Mouse (Mus musculus) cerebellum, postnatal 10 days (tissue): Measurements from ENCODE around the gene Aldh5a1.
"Not testable (repeated sequence)": the region's sequence is repeated elsewhere in the genome, so short reads cannot be mapped to it uniquely, and the experiment has no call there.

Source experiments
- DNase-seq, 2 experiments: peaks; one replicate each; pipeline ENCODE4 v3.0.0; 2021; ENCODE audit warnings: mixed read lengths in 2 of 2

Gene Aldh5a1

DNA sequence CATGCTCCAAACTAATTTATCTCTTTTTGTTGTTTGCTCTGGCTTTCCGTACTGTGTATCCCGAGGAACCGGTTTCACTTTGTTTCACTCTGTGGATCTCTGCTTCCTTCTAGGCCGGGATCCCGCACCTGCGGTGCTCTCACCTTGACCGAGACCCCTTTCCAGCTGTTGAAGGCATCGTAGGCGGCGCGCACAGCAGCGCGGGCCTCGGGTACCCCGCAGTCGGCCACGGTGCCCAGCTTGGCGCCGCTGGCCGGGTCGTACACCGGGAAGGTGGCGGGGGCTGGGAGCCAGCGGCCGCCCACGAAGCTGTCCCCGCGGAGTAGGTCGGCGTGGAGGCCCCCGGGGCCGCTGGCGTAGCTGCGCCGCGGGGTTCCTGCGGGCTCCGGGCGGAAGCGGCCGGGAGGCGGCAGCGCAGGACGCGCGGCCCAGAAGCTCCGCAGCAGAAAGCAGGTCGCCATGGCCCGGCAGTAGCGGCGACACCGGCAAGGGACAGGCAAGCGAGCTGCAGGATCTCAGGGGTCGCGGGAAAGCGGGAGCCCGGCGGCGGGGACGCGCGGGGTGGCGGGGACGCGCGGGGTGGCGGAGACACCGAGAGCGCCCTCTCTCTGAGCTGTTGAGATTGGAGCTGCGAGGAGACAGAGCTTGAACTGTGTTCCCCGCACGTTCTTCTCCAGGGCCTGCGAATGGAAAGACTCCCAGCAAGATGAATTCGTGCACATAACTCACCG lies at the start of gene Aldh5a1:
TSS of gene Aldh5a1 (minus strand) at position 554 of the 731 bp plus-strand sequence.
- DNase-seq: peak; percentile 93

DNA sequence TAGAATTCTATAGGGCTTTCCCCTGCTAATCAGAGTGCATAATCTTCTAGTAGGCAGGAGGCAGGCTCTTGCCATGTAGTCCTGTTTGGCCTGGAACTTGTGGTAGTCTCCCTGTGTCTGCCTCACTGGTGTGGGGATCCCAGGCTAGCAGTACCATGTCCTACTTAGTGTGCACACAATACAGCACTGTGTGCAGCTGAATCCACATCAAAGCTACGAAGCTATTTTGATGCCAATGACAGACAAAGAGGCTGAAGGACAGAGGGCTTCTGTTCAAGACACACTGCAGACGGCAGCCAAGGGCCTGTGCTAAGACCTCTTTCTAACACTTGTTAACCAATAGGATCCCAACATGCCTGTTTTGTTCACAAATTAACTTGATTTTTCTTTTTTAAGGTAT lies 48.0 kb upstream of the Aldh5a1 start:
- no peak for DNase-seq

DNA sequence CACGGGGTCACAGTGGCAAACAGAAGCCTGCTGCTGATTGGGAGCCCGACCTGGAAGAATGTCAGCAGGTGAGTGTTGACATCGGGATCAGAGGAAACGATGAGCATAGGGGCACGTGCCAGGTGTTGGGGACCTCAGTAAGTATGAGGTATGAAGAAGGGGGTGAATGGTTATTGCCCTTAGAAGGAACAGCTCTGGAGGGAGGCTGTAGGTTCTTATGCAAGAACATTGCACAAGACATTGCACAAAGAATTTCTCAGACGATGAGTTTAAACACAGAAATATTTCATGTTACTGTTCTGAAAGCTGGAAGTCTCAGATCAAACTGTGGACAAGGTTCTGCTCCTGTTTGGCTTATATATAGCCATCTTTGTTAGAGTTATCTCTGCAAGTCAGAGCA lies 43.6 kb upstream of the Aldh5a1 start:
- no peak for DNase-seq

DNA sequence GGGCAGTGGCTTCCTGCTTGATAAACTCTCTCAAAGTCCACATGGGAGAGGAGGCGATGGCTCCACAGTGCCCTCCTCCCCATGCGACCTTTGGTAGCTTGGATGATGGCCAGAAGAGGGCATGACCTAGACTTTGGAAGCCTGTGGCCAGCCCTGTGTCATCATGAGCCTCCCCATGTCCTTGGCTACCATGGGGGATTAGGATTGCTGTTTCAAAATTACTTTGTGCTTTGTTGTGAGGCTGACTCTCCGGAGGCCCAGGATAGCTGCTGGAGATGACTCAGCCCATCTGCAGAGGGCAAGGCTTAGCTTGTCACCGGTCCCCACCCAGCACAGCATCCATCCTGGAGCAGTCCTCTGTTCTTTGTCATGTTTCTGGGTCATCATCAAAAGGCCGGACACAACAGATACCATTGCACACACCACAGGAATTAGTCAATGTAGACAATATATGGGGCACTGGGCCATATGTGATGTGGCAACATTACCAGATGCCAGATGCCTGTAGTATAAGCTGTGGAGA lies 40.4 kb upstream of the Aldh5a1 start:
- no peak for DNase-seq

DNA sequence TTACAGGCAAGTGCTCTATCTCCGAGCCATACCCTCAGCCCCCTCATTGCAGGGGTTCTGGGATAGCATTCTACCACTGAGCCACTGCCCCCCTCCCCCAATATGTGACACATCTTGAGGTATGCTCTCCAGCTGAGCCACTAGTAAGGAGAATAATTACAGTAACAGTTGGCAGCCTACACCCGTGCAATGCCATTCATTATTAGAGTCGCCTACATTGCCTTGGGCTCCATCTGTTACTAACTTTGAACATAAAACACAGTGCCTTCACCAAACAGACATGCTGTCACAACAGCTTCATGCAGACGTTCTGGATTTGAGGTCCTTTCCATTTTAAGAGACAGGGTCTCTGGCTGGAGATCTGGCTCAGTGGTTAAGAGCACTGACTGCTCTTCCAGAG lies 38.9 kb upstream of the Aldh5a1 start:
- no peak for DNase-seq

DNA sequence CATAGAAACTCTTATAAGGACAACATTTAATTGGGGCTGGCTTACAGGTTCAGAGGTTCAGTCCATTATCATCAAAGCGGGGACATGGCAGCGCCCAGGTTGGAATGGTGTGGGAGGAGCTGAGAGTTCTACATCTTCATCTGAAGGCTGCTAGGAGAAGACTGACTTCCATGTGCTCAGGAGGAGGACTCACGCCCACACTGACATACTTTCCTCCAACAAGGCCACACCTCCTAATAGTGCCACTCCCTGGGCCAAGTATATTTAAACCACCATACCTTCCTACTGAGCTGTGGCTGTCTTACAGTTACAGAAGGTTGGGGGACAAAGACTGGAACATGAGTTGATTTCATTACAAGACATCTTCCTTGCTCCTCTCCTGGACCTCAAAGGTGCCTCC lies 34.3 kb upstream of the Aldh5a1 start:
- DNase-seq: not testable (repeated sequence)

DNA sequence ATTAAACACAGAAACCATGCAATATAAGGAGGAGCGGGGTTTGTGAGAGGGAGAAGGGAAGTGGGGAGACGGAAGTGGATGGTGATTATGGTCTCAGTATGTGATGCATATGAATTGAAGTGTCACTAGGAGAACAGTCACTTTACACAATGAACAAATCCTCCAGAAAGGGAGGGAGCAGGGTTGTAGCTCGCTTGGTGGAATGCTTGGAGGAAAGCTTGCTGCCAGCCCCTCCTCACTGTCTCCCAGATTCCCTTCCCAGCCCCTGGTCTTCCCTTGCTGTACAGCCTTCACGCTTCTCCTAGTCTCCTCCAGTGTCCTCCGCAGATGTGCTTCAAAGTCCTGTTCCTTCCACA lies 28.4 kb upstream of the Aldh5a1 start:
- DNase-seq: no peak

DNA sequence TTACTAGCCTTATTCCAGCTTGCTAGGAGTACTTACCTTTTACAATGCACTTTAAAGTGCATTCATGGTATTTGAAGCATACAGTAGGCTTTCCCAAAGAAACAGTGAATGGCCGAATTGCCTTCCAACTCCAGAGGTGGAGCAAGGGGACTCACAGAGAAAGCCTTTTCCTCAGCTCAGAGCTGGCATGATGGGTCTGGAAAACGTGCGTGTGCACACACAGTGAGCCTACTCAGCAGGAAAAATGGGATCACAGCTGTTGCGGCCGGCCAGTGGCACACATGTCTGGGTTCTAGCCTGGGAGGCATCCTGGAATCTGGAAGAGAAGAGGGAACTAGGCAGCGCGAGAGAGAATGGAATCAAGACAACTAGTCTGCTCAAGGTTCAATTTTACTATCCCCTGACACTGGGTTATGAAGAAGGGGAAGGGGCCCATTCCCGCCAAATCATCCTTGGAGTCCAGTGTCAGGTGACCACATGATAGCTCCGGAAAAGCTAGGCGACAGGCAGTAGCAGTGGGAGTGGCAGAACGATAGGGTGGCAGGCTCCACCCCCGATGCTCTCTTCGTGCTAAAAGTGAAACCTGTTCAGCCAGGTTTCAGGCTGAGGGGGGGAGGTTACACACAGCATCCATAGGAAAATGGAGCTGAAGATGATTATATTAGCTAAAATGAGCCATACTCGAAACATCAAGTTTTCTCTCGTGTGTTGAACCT lies 27.8 kb upstream of the Aldh5a1 start:
- peak in 1 of 2 experiments; percentile 21 for DNase-seq

DNA sequence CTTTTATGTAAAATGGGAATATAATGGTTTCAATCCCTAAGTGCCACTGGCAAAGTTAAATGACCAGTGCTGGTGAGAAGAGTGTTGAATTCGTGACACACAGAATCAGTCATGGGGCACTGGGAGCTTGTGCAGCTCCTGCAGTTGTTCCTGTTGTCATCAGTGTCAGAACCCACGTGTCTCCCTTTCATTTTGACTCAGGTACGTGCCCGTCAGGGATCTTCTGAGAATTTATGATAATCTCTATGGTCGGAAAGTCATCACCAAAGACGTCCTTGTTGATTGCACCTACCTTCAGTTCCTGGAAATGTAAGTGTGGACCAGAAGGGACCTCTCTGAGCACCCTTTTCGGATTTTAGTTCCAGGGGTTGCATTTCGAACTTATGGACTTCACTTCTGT lies 24.7 kb upstream of the Aldh5a1 start:
- no peak for DNase-seq

DNA sequence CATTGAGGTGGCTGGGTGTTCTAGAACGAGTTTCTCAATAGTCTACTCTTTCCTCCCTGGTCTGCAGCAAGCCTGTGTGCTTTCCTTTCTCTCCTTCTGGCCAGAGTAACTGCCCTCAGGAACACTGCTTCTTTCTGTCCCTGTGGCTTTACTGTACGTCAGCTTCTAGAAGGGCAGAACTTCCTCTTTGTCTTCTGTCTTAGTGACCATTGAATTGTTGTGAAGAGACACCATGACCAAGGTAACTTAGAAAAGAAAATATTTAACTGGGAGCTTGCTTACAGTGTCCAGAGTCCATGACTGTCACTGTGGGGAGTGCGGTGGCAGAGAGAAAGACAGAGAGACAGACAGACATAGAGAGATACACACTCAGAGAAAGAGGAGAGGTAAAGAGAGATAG lies 22.6 kb upstream of the Aldh5a1 start:
- DNase-seq: no peak

DNA sequence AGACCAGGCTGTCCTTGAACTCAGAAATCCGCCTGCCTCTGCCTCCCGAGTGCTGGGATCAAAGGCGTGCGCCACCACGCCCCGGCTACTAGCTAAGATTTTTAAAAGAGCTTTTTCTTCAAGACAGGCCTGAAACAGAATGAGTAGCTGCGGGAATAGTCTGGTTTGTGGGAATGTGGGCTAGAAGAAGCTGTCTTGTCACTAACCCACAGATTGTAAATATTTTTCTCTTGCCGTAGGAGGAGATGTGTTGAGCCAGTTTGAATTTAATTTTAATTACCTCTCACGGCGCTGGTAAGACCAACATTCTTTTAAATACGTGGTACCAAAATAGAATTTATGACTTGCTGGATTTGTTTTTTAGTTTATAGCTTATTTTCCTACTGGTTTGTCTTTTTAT lies 21.2 kb upstream of the Aldh5a1 start:
- no peak for DNase-seq

DNA sequence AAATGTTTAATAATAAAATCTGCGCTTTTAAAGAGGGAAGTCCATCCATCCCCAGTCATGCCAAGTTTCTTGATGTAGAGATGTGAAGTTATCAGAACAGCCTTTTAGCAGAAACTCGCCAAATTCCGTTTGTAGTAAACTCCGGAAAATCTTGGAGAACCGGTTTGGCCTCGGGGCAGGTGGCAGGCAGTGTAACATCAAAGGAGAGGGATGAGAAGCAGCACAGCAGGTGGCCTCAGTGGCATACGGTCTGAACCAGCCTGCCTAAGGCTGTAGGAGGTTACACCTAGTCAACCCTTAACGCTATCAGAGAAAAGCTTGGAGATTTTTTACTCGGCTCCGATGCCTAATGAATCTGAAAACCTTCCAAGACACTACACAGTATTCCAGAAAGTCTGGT lies 18.0 kb upstream of the Aldh5a1 start:
- peak; percentile 27 to 48 for DNase-seq

DNA sequence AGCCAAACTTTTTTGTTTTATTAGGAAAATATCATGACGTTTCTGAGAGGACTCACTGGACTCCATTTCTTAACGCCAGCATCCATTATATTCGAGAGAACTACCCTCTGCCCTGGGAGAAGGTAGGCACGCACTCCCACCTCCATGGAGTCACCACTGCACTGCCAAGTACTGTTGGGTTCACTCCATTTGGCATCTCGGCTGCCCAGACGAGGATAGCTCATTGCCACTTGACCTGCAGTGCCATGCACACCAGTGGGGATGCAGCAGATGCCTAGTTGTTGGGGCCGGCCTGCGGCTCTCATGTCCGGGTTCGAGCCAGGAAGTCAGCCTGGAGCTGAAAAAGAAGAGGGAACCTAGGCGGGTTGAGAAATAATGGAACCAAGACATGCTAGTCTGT lies 17.6 kb upstream of the Aldh5a1 start:
- DNase-seq: peak; percentile 65 to 68

DNA sequence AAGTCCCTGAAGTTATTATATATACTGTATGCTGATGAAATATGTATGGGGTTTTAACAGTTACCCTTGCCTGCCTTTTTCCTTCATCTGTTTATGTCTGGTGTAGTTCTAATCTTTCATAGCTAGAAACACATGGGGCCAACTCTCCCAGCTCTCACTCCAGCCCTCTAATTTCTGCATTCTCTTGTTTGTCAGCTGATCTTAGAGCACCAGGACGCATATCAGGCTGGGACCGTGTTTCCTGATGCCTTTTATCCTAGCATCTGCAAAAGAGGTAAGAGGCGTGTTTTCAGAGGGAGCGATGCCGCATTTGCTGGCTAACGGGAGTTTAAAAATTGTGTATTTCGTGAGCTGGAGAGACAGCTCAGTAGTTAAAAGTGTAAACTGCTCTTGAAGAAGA lies 15.2 kb upstream of the Aldh5a1 start:
- no peak for DNase-seq

DNA sequence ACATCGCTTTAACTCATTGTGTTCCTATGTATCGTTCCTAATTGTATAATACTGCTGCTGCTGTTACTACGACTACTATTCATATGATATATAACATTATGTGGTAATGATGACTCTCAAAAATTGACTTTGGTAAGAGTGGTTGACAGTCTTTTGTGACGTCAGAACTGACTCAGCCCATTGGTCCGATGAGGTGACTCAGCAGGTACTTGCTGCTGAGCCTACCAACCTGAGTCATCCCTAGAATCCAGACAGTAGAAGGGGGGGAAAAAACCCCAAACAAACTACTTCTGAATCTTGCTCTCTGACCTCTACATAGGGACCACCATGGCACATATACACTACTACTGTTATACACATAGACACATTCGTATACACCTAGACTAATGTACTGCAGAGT lies 11.4 kb upstream of the Aldh5a1 start:
- no peak for DNase-seq

DNA sequence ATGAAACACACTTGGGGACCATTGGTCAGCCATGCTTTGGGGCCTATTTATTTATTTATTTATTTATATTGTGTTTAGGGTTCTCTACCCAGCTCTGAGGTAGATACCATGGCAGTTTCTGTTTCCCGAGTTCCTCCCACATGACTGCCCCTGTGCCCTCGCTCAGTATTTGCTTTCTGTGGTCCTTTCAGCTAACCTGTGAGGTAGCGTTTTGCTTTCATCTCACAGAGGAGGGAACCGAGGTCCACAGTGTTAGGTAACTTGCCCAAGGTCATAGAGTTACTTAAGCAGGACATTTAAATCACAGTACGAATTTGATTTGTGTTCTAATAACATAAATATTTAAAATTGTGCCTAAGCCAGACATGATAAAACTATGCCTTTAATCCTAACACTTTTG lies 9.7 kb upstream of the Aldh5a1 start:
- no peak for DNase-seq

DNA sequence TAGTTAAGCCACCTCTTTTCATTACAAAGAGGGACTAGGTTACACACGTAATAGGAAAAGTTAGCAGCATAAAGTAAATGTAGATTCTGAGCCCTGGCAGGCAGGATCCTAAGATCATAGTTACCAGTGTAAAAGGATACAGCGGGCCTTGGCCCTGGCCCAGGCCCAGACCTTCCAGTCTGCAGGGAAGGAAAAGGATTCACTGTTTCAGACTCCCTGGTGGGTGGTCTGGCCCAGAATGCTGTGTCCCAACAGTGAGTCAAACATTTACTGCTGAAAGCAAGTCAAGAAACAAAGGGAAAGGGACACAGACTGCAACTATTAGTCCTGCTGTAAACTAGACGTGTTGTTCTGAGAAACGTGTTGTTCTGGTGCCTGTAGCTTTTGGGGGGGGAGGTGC lies 8.1 kb upstream of the Aldh5a1 start:
- DNase-seq: peak; percentile 39 to 65

DNA sequence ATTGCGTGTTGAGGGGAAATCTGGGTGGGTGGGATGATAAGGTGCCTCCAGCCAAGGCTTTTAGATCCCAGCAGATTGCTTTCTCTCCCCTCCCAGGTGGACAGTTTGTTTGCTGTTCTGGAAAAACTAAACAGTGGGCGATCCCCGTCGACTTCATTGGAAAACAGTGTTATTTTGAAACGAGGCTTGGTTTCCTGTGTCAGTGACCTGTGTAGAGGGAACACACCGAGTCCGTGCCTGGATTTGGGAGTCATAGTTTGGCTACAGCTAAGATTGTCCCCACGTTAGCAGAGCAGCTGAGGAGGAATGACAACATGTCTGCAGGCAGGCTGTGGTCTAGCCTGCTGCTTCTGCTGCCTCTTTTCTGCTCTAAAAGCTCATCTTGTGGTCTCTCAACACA lies 5.8 kb upstream of the Aldh5a1 start:
- no peak for DNase-seq

DNA sequence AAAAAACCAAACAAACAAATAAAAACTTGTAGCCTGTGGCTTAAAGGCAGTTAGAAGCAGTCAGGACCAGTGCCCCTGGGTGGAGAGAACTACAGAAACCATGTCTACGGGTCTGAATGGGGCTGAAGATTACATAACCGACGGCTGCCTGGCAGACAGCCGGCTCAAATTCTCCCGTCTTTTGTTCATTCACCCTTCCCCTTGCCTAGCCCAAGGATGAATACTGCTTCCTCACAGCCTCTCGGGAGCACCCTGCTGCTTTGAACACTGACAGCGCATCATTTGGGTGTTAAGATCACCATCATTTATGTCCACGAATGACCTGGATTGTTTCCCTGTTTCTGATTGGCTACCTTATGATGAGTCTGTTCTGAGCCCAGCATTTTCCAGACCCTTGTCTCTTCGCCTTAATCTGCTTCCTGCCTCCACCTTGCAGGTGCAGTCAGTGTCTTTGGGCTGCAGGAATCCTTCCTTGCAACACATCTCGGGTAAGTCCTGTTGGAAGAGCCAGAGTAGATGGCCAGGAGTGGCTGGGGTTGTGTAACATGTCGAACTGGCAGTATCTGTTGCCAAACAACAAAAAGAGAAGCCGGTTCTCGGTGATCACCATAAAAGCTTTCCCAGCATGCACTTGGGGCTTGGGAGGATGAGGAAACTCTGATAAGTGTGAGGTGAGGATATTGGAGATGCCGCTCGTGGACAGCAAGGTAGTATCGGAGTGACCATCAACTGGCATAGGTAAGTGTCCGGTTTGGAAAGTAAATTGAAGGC lies 5.2 kb upstream of the Aldh5a1 start, which contains the start of gene Gpld1:
TSS of gene Gpld1 (plus strand) at position 641 of the 771 bp plus-strand sequence.
- DNase-seq: peak in 1 of 2 experiments; percentile 16

DNA sequence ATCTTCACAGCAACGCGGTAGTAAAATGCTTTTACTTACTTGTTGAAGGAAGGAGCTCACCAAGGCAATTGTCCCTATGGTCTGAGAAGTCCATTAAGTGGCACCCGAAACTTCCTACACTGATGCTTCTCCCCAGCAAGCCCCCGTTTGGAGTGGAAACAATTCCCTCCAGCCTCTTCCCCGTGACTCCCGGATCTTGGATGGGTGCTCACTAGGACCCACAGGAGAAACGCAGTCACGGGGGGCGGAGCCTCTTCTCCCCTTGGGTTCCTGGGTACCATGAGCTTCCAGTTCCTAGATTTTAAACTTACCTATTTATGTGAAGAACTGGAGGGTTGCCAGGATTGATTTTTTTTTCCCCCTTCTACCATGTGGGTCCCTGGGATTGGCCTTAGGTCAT lies 2.0 kb upstream of the Aldh5a1 start:
- DNase-seq: peak in 1 of 2 experiments; percentile 10

DNA sequence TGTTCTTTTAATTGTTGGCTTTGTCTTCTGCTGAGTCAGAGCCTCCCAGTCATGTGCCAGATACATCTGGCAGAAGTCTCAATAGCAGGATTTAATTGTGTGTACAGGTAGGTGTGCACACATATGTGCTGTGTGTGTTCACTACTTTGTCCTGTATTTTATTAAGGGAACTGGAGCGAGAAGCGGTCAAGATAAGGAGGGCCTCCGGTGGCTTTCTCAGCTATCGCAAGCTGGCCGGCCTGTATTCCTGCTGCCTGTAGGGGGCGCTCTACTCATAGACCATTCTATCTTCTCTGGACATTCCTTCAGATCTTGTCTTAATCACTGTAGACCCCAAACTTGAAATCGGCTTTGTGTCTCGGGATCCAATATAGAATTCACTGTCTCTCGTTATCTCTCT lies 1.2 kb upstream of the Aldh5a1 start:
- DNase-seq: peak; percentile 90 to 93

DNA sequence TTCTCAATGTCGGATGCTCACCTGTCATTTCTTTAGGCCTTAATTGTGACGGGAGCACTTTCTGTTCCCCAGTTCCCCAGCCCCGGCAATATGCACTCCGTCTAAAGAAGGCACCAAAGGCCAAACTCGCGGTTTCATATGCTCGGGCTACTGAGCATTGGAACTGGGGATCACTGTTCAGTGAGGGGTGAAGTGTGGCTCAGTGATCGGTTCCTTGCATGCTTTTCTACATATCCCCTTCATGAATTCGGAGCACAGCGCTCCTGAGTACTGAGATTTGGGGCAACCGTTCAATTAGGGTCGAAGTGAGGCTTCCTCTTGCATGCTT lies 342 bp upstream of the Aldh5a1 start:
- DNase-seq: no peak

DNA sequence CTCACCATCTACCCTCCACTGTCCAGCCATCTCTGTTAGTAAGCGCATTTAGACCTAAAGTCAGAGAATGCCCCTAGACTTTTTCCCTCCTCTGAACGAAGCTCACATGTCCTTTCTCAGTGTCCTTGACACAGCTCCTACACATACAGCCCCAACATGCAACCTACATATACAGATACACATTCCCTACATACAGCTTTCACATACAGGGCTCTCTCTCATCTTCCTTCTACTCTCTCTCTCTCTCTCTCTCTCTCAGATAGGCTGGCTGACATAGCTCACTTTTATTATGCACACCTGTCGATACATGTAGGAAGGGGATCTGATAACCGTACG lies 721 bp downstream of the Aldh5a1 start:
- DNase-seq: no peak

DNA sequence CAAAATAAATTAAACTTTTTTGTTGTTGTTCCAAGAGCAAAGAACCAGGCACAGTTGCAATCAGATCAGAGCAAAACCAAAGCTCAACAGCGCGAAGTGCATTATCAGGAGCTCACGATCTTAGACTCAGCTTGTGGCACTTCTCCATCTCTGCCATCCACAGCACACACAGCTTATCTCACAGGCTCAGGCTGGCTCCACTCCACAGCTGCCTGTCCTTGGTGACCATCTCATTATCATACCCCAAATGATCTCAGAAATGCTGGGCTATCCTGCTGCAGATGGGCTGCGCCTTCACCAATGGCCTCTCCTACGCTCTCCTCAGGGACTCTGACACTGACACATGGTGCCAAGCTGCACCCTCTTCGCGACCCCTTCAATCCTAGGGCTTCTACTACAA lies 4.3 kb downstream of the Aldh5a1 start:
- DNase-seq: no peak
